Mouse (Mus musculus): ENCODE measurements at regions not wholly inside any gene's neighbourhood (a gene's known extent, or its start where the extent isn't known, plus 50 kb on each side); places are given as distances from the start of the nearest gene placed in this dataset.
"Not testable (repeated sequence)": the region's sequence is repeated elsewhere in the genome, so short reads cannot be mapped to it uniquely, and the experiment has no call there.

DNA sequence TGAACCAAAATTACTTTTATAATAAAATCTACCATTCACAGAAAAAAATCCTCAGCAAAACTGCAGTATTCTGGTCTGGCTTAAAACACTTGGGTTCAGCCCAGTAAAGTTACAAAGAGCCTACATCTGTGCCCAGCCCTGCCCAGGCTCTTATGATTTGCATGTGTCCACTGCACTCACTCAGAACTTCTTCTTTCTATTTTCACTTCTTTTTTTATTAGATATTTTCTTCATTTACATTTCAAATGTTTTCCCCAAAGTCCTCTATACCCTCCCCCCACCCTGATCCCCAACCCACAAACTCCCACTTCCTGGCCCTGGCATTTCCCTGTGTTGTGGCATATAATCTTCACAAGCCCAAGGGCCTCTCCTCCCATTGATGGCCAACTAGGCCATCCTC is 1442.4 kb upstream of the Tacstd2 start:
- DNase-seq: no peak

DNA sequence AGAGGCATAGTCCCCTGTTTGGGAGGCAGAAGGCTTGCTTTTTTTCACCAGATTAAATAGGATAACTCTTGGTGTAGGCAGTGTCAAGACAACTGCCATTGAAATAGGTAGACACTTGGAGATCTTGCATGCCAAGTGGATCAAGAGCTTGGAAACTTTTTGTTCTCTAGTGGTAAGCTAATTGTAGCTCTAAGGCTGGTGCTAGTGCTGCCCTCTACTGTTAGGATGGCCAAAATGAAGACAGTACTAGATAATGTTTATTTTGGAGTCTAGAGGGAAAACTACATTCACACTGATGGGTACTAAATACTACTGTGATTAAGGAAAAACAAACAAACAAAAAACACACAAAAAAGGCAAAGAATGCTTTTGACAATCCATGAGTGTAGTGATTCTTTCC is 1428.4 kb upstream of the Tacstd2 start:
- no peak for DNase-seq

DNA sequence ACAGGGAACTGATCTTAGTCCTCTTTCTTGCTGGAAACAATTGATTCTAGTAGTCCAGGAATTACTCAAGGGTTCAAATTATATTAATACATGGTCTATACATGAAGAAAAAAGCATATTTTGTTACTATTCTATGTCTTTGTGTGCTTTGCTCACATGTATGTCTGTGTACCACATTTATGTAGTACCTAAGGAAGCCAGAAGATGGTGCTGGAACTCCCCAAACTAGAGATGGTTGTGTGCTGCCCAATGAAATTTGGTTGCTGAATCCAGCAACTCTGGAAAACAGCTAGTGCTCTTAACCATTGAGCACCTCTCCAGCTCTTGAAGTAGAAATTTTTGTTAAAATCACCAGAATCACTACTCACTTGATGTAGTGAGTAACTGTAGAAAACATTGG is 1402.5 kb upstream of the Tacstd2 start:
- not testable (repeated sequence) for DNase-seq

DNA sequence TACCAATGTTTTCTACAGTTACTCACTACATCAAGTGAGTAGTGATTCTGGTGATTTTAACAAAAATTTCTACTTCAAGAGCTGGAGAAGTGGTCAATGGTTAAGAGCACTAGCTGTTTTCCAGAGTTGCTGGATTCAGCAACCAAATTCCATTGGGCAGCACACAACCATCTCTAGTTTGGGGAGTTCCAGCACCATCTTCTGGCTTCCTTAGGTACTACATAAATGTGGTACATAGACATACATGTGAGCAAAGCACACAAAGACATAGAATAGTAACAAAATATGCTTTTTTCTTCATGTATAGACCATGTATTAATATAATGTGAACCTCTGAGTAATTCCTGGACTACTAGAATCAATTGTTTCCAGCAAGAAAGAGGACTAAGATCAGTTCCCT is 1396.3 kb upstream of the Tacstd2 start:
- DNase-seq: not testable (repeated sequence)

DNA sequence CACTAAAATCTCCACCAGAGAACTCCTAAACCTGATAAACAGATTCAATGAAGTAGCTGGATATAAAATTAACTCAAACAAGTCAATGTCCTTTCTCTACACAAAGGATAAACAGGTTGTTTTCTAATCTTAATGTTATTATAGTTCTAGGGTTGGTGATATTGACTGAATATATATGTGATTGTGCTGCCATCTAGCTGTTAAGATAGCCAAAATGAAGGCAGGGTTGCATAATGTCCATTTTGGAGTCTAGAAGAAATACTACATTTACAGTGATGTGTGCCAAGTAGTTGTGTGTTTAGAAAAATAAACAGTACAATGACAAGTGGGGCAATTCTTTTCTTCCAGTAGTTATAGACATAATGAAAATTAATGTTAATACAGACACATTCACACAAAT is 1379.9 kb upstream of the Tacstd2 start:
- no peak for DNase-seq

DNA sequence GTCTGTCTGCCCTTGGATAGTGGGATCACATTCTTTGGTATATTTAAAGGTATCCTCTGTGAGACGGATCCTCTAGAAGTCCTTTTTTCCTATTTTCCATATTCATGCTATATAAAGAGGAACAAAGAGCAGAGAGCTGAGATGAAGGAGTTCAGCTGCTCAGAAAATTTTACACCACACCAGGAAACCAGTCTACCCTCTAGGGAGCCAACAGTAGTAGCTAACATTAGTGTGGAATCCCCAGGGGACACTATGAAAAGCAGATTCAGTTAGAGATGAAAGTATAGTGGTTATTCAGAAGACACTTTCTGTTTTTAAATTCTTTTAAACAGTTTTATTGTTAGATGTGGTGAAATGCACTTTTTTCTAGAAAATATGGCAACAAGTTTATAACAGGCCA is 1348.5 kb upstream of the Tacstd2 start:
- no peak for DNase-seq

DNA sequence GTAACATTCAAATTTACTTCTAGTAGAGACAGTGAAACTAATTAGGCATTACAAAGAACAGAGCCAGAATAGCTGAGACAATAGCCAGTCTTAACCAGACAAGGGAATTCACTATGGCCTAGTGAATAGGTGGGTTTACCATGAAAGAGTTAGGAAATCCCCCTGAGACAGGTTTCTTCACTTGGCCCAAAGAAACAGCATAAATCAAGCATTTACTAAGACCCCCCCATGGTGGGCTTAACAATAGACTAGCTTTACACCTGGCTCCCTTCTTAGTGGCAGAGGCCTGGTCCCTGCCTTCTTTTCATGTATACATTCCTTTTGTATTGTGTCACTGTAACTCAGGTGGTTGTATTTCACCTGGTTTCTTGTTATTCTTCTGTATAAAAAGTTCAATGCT is 1317.2 kb upstream of the Tacstd2 start:
- DNase-seq: not testable (repeated sequence)

DNA sequence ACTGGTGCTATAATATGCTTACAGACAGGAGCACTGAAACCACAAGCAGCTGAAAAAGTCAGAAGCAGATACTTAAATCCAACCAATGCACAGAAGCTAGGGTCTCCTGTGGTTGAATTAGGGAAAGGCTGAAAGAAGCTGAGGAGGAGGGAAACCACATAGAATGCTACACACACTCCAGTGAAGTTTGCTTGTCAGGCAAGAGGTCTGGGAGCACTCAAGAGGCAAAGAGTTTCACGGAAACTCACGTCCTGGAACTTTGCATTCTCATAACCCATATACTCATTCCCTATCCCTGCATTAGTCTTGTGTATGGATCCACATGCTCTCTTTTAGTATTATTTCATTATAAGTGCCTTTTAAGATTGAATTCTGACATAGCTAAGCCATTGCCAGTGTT is 1316.7 kb upstream of the Tacstd2 start:
- no peak for DNase-seq

DNA sequence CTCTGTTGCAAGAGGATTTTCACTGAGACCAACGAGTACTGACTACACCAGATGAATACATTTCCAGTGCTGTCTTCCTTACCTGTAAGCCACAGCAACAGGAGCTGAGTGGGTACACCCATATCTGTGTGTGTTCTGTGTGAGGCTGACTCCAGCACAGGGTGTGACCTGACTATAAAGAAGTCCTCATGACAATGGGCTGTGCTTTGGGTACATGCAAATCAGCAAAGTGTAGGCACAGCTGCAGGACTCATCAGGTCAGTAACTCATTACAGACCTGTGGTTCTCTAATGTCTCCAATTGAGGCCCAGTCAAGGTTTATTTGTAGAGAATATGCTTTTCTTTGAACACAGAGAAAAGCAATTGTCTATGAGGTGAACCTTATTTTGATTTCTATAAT is 1299.6 kb upstream of the Tacstd2 start:
- DNase-seq: no peak

DNA sequence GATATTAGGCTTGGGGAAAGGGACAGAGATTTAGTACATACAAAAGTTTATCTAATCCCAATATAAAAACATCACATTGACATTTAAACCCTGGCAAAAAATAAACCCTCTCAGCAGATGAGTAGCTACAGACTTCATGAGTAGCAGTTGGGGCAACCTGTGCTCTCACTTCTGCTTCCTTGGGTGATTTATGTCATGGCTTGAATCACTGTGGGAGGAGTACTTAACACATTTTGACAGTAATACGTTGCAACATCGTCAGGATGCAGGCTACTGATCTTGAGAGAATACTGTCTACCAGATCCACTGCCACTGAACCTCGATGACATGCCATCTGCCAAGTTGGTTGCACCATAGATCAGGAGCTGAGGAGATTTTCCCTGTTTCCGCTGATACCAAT is 1299.0 kb upstream of the Tacstd2 start:
- DNase-seq: no peak

DNA sequence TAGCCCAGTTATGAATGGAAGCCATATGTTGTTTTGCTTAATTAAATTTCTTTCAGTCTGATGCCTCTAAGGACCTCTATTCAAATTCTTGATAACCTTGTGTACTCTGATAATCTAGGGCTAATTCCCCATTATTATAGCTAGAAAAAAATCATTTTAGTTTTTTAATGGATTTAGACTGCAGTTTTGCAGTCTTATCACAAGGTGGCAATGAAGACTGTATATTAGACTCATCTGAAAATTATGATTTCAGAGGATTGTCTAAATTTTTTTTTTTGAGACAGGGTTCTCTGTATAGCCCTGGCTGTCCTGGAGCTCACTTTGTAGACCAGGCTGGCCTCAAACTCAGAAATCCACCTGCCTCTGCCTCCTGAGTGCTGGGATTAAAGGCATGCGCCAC is 1292.9 kb upstream of the Tacstd2 start:
- not testable (repeated sequence) for DNase-seq

DNA sequence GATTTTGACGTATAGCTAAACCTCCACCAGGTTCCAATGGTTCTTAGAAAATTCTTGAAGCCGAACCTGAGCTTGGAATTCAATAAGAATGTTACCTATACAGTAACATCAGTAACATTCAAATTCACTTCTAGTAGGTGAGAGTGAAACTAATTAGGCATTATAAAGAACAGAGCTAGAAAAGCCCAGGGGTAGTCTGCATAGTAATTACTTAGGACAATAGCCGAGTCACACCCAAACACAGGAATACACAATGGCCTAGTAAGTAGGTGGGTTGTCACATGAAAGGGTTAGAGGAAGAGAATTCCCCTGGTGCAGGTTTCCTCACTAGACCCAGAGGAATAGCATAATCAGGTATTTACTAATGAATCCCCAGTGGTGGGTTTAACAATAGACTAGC is 1277.8 kb upstream of the Tacstd2 start:
- no peak for DNase-seq

DNA sequence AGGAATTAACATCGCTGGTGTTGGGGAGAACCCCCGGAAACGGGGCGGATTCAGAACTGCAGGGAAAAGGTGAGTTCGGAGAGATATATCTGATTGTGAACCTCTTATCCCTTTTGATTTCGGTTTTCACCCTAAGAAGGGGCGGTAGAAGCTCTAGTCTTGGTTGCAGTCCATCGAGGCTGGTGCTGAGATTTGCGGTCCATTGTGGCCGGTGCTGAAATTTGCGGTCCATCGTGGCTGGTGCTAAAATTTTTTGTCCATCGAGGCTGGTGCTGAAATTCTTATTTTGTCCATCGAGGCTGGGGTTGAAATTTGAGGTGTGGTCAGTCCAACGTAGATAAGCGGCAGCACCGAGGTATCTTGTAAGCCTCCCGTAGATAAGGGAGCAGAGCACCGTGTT is 1263.6 kb upstream of the Tacstd2 start:
- not testable (repeated sequence) for DNase-seq

DNA sequence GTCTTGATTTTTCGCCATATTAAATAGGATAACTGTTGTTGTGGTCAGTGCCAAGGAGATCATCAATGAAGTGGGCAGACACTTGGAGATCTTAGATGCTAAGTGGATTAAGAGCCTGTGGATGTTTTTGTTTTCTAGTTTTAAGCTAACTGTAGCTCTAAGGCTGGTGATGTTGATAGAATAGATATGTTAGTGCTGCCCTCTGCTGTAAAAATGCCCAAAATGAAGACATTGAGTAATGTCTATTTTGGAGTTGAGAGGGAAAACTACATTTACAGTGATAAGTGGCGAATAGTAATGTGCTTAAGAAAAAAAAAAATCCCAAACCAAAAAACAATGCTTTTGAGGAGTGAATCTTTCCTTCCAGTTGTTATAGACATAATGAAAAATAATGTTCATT is 1235.9 kb upstream of the Tacstd2 start:
- DNase-seq: no peak

DNA sequence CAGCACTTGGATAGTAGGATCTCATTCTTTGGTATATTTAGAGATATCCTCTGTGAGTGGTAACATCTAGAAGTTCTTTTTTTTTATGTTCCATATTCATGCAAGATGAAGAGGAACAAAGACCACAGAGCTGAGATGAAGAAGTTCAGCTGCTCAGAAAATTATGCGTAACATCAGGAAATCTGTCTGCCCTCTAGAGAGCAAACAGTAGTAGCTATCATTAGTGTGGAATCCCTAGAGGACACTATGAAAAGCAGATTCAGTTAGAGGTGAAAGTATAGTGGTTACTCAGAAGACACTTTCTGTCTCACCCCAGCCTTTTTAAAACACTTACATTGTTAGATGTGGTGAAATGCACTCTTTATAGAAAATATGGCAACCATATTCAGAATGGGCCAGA is 1214.9 kb upstream of the Tacstd2 start:
- no peak for DNase-seq

DNA sequence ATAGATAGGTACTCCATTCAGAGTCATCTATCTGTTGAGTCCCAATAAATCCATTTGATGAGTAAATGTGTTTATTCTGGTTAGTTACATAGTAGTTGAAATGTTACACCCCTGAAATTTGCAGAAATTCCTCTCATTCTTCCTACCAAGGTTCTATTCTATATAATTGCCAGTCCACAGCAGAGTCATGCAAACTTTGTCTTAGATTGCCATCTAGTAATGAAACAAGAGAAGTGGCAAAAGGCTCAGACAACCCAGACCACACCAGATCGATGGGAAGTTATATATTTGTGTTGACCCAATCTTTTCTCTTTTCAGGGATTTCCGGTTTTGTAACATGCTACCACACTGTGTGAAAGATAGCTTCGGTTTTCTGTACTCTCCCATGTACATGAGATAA is 1214.1 kb upstream of the Tacstd2 start:
- DNase-seq: no peak

DNA sequence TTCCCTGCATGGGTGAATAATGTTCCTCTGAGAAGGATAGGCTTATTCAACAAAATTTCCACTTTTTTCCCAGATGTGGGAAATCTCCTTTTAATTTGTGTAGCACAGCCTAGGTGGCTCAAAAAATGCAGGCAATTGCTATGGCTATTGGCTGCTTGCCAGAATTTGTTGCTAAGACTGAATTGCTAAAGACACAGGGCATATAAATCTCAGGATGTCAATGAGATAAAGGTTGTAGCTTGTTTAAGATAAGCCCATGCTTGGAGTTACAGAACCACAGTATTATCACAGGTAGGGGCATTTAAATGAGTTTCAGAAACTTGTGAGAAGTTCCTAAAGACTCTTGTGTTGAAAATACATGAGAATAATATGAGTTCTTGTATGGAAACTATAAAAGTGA is 1203.0 kb upstream of the Tacstd2 start:
- DNase-seq: no peak

DNA sequence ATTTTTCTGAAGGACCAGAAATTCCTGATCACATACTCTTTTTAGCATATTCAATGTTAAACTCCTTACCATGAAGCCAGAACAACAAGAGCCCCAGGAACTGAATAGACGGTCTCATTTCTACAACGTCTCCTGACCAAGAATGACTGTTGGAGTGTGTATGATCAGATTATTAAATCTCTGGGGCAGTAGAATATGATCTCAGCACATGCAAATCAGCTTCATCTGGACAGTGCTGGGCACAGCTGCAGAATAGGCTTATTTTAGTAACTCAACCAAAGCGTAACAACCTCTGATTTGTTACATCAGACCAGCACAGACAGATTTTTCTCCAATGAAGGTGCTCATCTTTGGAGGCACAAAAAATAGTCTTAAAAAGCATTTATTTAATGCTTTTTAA is 1201.1 kb upstream of the Tacstd2 start:
- no peak for DNase-seq

DNA sequence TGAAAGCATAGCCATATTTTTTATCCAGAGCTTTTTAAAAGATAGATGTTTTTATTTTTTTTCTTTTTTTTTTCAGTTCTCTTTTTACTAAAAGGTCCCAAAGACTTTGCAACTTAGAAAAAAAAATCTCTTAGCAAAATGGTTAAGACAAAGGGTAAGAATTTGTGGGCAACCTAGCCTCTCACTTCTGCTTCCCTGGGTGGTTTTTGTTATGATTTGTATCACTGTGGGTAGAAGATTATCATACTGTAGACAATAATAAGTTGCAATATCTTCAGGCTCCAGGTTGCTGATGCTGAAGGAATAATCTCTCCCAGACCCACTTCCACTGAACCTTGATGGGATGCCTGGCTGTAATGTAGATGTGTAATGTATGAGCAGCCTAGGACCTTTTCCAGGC is 1200.5 kb upstream of the Tacstd2 start:
- no peak for DNase-seq

DNA sequence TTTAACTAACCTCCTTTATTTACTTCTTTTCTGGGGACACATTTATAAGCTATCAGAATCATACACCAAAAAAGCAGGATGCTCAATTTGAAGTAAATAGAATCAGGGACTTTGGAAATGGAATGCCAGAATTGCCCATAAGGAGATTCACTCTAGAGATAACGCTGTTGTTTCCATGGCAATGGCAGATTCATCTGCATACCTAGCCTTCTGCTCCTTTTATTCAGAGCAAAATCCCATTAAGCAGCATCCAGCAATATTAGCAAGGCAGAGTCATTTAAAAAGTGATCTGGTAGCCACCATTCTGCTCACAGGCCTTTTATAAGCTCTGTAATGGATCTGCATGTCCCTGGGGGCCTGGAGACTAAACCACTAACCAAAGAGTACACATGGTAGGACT is 1175.5 kb upstream of the Tacstd2 start:
- DNase-seq: not testable (repeated sequence)

DNA sequence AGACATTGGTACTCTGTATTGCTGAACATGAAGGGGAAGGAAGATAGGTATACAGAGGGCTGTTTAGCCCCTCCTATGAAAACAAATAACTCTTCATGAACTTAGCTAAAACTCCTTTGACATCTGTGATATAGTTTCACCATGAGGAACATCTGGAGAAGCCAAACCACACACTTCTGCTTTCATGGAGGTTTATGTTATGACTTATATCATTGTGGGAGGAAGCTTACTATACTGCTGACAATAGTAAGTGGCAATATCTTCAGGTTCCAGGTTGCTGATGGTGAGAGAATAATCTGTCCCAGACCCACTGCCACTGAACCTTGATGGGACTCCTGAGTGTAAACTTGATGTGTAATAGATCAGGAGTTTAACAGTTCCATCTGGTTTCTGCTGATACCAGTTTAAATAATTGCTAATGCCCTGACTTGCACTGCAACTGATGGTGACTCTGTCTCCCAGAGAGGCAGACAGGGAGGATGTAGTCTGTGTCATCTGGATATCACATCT is 1168.8 kb upstream of the Tacstd2 start:
- not testable (repeated sequence) for DNase-seq

DNA sequence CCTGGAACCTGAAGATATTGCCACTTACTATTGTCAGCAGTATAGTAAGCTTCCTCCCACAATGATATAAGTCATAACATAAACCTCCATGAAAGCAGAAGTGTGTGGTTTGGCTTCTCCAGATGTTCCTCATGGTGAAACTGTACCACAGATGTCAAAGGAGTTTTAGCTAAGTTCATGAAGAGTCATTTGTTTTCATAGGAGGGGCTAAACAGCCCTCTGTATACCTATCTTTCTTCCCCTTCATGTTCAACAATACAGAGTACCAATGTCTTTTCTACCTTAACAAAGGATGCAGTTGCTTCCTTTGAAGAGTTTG is 1145.2 kb upstream of the Tacstd2 start:
- not testable (repeated sequence) for DNase-seq

DNA sequence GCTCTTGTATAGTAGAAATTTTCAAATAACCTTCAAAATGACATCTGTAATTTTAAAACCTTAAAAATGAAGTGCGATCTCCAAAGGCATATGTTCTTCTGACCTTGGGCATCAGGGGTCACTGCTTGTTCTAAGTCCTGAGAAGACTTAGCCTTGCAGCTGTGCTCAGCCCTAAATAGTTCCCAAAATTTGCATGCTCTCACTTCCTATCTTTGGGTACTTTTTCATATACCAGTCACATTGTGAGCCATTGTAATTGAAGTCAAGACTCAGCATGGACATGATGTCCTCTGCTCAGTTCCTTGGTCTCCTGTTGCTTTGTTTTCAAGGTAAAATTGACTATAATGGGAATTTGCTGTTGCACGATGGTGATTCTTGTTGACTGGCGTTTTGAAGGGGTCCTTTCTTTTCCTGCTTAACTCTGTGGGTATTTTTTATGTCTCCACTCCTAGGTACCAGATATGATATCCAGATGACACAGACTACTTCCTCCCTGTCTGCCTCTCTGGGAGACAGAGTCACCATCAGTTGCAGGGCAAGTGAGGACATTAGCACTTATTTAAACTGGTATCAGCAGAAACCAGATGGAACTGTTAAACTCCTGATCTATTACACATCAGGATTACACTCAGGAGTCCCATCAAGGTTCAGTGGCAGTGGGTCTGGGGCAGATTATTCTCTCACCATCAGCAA is 1144.6 kb upstream of the Tacstd2 start:
- DNase-seq: no peak

DNA sequence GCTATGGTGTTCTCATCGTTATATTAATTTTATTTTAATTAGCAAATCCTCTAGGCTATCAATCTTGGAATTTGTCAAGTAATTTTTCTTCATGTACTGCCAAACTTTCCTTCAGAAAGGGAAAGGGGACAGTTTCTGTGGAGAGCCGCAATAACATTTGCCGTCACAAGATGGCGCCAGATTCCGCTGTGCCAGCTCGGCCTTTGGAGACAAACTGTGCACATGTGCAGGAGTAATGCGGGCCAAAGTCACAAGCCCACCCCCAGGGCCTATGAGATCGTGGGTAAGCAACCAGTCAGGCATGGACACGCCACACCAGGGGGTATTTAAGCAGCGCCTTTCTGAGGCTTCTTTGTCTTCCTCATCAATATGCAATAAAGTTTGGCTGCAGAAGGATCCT is 1132.8 kb upstream of the Tacstd2 start:
- DNase-seq: peak; percentile 25

DNA sequence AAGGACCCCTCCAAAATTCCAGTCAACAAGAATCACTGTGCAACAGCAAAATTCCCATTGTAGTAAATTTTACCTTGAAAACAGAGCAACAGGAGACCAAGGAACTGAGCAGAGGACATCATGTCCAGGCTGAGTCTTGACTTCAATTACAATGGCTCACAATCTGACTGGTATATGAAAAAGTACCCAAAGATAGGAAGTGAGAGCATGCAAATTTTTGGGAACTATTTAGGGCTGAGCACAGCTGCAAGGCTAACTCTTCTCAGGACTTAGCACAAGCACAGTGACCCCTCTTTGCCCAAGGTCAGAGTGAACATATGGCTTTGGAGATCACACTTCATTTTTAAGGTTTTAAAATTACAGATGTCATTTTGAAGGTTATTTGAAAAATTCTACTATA is 1096.7 kb upstream of the Tacstd2 start:
- DNase-seq: not testable (repeated sequence)
